Comparison of ENCODE assay signal across 8 mouse cellular contexts in the genomic region with DNA sequence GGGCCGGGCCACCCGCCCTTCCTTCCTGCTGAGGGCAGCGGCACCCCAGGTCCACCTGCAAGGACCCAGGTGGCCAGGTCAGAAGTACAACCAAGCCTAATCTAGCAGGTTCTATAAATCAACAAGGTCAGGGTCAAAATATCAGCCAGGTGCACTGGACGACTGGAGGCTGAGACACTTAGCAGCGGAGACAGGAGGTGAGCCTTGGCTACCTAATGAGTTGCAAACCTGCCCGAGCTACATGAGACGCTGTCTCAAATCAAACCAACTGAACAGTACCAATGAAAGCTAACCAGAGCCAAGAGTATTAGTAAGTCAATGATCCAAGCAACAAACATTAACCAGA. TPM values are rescaled to one million over a fixed set of nuclear protein-coding genes. Genes with fewer than 3 reads are reported as not detected.
DNase-seq lines count a peak whose midpoint lies in the region; ATAC-seq and TF ChIP-seq lines count a peak whose summit lies in the region.

No protein-coding gene starts in this region.

- H3K9ac ChIP-seq in heart, postnatal 0 days (replicated peaks; ENCODE audit: low read depth, low read length): peak overlapping the region; percentile 56
- H3K9ac ChIP-seq in forebrain, postnatal 0 days: 0 out of 2 replicates have a peak overlapping the region, but pooled peaks have one; percentile 33
- H3K9ac ChIP-seq in liver, embryonic 16.5 days (ENCODE audit: low read depth, low read length): peak overlapping the region; percentile 8

- no peak for DNase-seq in heart, postnatal 0 days (ENCODE audit: low spot score)
- DNase-seq in heart, postnatal 10 days: no peak
- DNase-seq in G1E (ENCODE audit: low spot score): no peak
- DNase-seq in forebrain, postnatal 0 days: no peak
- DNase-seq in left cerebral cortex, adult 8-10 months (ENCODE audit: low spot score in 2 of 2): no peak
- no peak for DNase-seq in right cerebral cortex, postnatal 14 days
- no peak for DNase-seq in cerebellum, adult 18-20 months

- peak overlapping the region; percentile 83 for H3K4me2 ChIP-seq in heart, postnatal 0 days (ENCODE audit: low read depth, low read length)
- peak overlapping the region; percentile 95 for H3K4me2 ChIP-seq in forebrain, postnatal 0 days (ENCODE audit: low read depth)
- peak overlapping the region; percentile 95 for H3K4me2 ChIP-seq in liver, embryonic 16.5 days (ENCODE audit: low read depth, low read length)

- H3K9me3 ChIP-seq in heart, postnatal 0 days (replicated peaks; ENCODE audit: control insufficient read depth, low read length): no peaks in the 10 kb centered on the region
- H3K9me3 ChIP-seq in G1E (replicated peaks): no peaks in the 10 kb centered on the region
- no peaks in the 10 kb centered on the region for H3K9me3 ChIP-seq in forebrain, postnatal 0 days (ENCODE audit: low read length)
- no peaks in the 10 kb centered on the region for H3K9me3 ChIP-seq in liver, embryonic 16.5 days (replicated peaks; ENCODE audit: control insufficient read depth, low read length)

- 43% methylated on average over 7 of the region's 7 CpGs for WGBS in heart, postnatal 0 days
- 37% methylated on average over 7 of the region's 7 CpGs for WGBS in forebrain, postnatal 0 days
- WGBS in liver, embryonic 16.5 days (ENCODE audit: insufficient replicate concordance): 29% methylated on average over 7 of the region's 7 CpGs

- TF ChIP-seq CTCF in heart, postnatal 0 days (IDR thresholded peaks at IDR 0.05; ENCODE audit: low read depth): no peak
- TF ChIP-seq CTCF in G1E (IDR thresholded peaks at IDR 0.05; ENCODE audit: low read depth, low read length): no peak
- no peak for TF ChIP-seq CTCF in forebrain, postnatal 0 days (IDR thresholded peaks at IDR 0.05; ENCODE audit: low read depth)

- H3K4me1 ChIP-seq in heart, postnatal 0 days (ENCODE audit: control insufficient read depth, insufficient read depth): peaks cover 24% of the 10 kb centered on the region
- peaks cover 68% of the 10 kb centered on the region for H3K4me1 ChIP-seq in G1E (ENCODE audit: insufficient read depth, low read depth, low read length)
- peaks cover 17% of the 10 kb centered on the region for H3K4me1 ChIP-seq in forebrain, postnatal 0 days (ENCODE audit: insufficient read depth)
- peaks cover 64% of the 10 kb centered on the region for H3K4me1 ChIP-seq in liver, embryonic 16.5 days (ENCODE audit: control insufficient read depth, low read depth, low read length)

- no peak for TF ChIP-seq EP300 in heart, postnatal 0 days (IDR thresholded peaks at IDR 0.05; ENCODE audit: low read depth)

- H3K27ac ChIP-seq in heart, postnatal 0 days (ENCODE audit: low read depth): peak overlapping the region; percentile 85
- H3K27ac ChIP-seq in forebrain, postnatal 0 days (ENCODE audit: low read depth, low read length): no peak overlapping the region
- H3K27ac ChIP-seq in liver, embryonic 16.5 days (ENCODE audit: low read length): peak overlapping the region; percentile 78

- peaks cover 11% of the 10 kb centered on the region; the same call in 1 of the 2 replicates for H3K27me3 ChIP-seq in heart, postnatal 0 days (ENCODE audit: control insufficient read depth, insufficient read depth, low read length)
- H3K27me3 ChIP-seq in G1E (ENCODE audit: insufficient read depth, low read length): peaks cover 10% of the 10 kb centered on the region; the same call in 1 of the 2 replicates
- no peaks in the 10 kb centered on the region; the same call in 1 of the 2 replicates for H3K27me3 ChIP-seq in forebrain, postnatal 0 days (ENCODE audit: insufficient read depth, low read length)
- H3K27me3 ChIP-seq in liver, embryonic 16.5 days (ENCODE audit: control insufficient read depth, insufficient read depth, low read depth, low read length): peaks cover 16% of the 10 kb centered on the region

- H3K4me3 ChIP-seq in heart, postnatal 0 days (ENCODE audit: low read depth, low read length): peak overlapping the region; percentile 85
- H3K4me3 ChIP-seq in G1E (ENCODE audit: low read depth, low read length): peak overlapping the region; percentile 88
- peak overlapping the region; percentile 31 for H3K4me3 ChIP-seq in forebrain, postnatal 0 days (ENCODE audit: low read depth, low read length)
- H3K4me3 ChIP-seq in liver, embryonic 16.5 days (ENCODE audit: low read depth, low read length): peak overlapping the region; percentile 87

- intact Hi-C loops in heart, postnatal 10 days (cut with DNase I): no loop called here

- H3K36me3 ChIP-seq in heart, postnatal 0 days (replicated peaks; ENCODE audit: control insufficient read depth, insufficient read depth, low read length): no peaks in the 10 kb centered on the region
- peaks cover 13% of the 10 kb centered on the region for H3K36me3 ChIP-seq in G1E (replicated peaks)
- no peaks in the 10 kb centered on the region for H3K36me3 ChIP-seq in forebrain, postnatal 0 days (ENCODE audit: insufficient read depth)
- no peaks in the 10 kb centered on the region for H3K36me3 ChIP-seq in liver, embryonic 16.5 days (ENCODE audit: control insufficient read depth, insufficient read depth)

- ATAC-seq in heart, postnatal 0 days (ENCODE audit: insufficient read depth, low read depth): no peak
- no peak for ATAC-seq in G1E (ENCODE audit: extremely low read depth, insufficient number of reproducible peaks, low FRiP score, poor library complexity, severe bottlenecking)
- no peak for ATAC-seq in forebrain, postnatal 0 days
- no peak for ATAC-seq in liver, embryonic 16.5 days (ENCODE audit: low read depth)

RNA-seq across cellular contexts. Expression of a gene that starts 1.7 kb away (rescaled TPM):
- total RNA-seq in heart, postnatal 0 days (2014; rRNA removed; ENCODE audit: low replicate concordance): 58.5 and 60.4 TPM in 2 replicates
- 10.1 and 11.4 TPM in 2 replicates for polyA plus RNA-seq in heart, postnatal 0 days (2015; fragmentation: Nextera tagmentation; extraction: Ambion mirVana)
- 10 to 100 TPM; 38.2 to 38.7 TPM for total RNA-seq in heart, postnatal 10 days (2021)
- total RNA-seq in G1E (2014; fragmentation: Nextera tagmentation): 20.4 and 25.7 TPM in 2 replicates
- 16.3 and 20.3 TPM in 2 replicates for total RNA-seq in G1E (2017)
- polyA plus RNA-seq in G1E (2012): 122 and 186 TPM in 2 replicates
- total RNA-seq in forebrain, postnatal 0 days (2014; rRNA removed): 11.7 and 14.1 TPM in 2 replicates
- 4.6 and 6.2 TPM in 2 replicates for polyA plus RNA-seq in forebrain, postnatal 0 days (2015; fragmentation: Nextera tagmentation; extraction: Ambion mirVana)
- polyA plus RNA-seq in liver, embryonic 16.5 days (2015; fragmentation: Nextera tagmentation; extraction: Ambion mirVana): 5.1 and 6.1 TPM in 2 replicates
- 10 to 100 TPM; 17.9 to 22.1 (median 19.9) TPM for total RNA-seq in left cerebral cortex, adult 8-10 months (2022)

RNA-seq across cellular contexts. Expression of a gene that starts 9.7 kb away (rescaled TPM):
- 25.2 and 32.2 TPM in 2 replicates for total RNA-seq in heart, postnatal 0 days (2014; rRNA removed; ENCODE audit: low replicate concordance)
- 16.4 and 17.8 TPM in 2 replicates for polyA plus RNA-seq in heart, postnatal 0 days (2015; fragmentation: Nextera tagmentation; extraction: Ambion mirVana)
- total RNA-seq in heart, postnatal 10 days (2021): 10 to 100 TPM; 13.3 to 15.2 TPM
- 0.92 and 2.6 TPM in 2 replicates for total RNA-seq in G1E (2014; fragmentation: Nextera tagmentation)
- total RNA-seq in G1E (2017): 2.5 and 2.6 TPM in 2 replicates
- 13.3 and 17.6 TPM in 2 replicates for polyA plus RNA-seq in G1E (2012)
- total RNA-seq in forebrain, postnatal 0 days (2014; rRNA removed): 49.7 and 51.5 TPM in 2 replicates
- polyA plus RNA-seq in forebrain, postnatal 0 days (2015; fragmentation: Nextera tagmentation; extraction: Ambion mirVana): 36.3 and 38.7 TPM in 2 replicates
- polyA plus RNA-seq in liver, embryonic 16.5 days (2015; fragmentation: Nextera tagmentation; extraction: Ambion mirVana): 3.9 and 4.0 TPM in 2 replicates
- total RNA-seq in left cerebral cortex, adult 8-10 months (2022): 10 to 100 TPM in 2 of 4 experiments, 1 to 10 TPM in 2; 9.3 to 11.0 (median 9.7) TPM

Comparison
In these comparisons a context has a peak if more than half of its experiments do, and no peak if none do; other contexts are left out.
1. H3K4me3 ChIP-seq: peak in every context shown above with its lines; median percentile 88 in G1E; 87 in liver, embryonic 16.5 days; 85 in heart, postnatal 0 days; 31 in forebrain, postnatal 0 days.